Mouse (Mus musculus) bone marrow macrophage, adult 2 months (primary cell): ENCODE data around the gene Sytl3.

Source experiments
- CTCF ChIP-seq: IDR thresholded peaks from 2 replicates; pipeline ENCODE4 v1.5.1; 2012; ENCODE audit warnings: low read depth, mild to moderate bottlenecking, low read length, moderate library complexity
- POLR2A ChIP-seq: IDR thresholded peaks from 2 replicates; pipeline ENCODE4 v1.6.1; 2012; ENCODE audit warnings: mild to moderate bottlenecking, low read depth, low read length, borderline replicate concordance

- TF ChIP-seq POLR2A (no peak), CTCF (no peak)
These were observed 116.3 kb downstream of the Sytl3 start for GRCm38 (mm10) chr17:6775221-6775620.
